Mouse (Mus musculus): ENCODE data around the gene Phf21a.

- no peak for TF ChIP-seq POLR2A (IDR thresholded peaks at IDR 0.05; ENCODE audit: insufficient read depth, low read depth, low read length)
- TF ChIP-seq CTCF (IDR thresholded peaks at IDR 0.05), result no peak
- no peak for TF ChIP-seq EP300 (IDR thresholded peaks at IDR 0.05; ENCODE audit: insufficient read depth, low read depth, low read length)
Measured at GRCm38 (mm10) chr2:92389645-92390044, 296.7 kb downstream of the Phf21a start.
